Mouse (Mus musculus) CH12.LX (cell line): ENCODE measurements at regions not wholly inside any gene's neighbourhood (a gene's known extent, or its start where the extent isn't known, plus 50 kb on each side); places are given as distances from the start of the nearest gene placed in this dataset.

Experiments
- DNase-seq: peaks from one replicate; pipeline ENCODE4 v3.0.0-alpha.2; 2013; ENCODE audit errors: extremely low read depth
- H3K27ac ChIP-seq: 2 replicates; pipeline ENCODE4 v1.5.1; 2012; ENCODE audit warnings: low read depth, mild to moderate bottlenecking, control low read depth, moderate library complexity; ENCODE audit not compliant: insufficient read depth
- H3K27me3 ChIP-seq: replicated peaks from 2 replicates; pipeline ENCODE3; 2012; ENCODE audit warnings: inconsistent platforms
- H3K36me3 ChIP-seq, 2 experiments: replicated peaks in 1 of 2; 2 replicates each; pipeline versions ENCODE3 to v1.6.1; 2012; ENCODE audit warnings: inconsistent platforms in 1 of 2, low read length in 1 of 2, mild to moderate bottlenecking in 1 of 2, mixed read lengths in 1 of 2, moderate library complexity in 1 of 2; ENCODE audit not compliant: control insufficient read depth in 1 of 2, insufficient read depth in 1 of 2
- H3K4me1 ChIP-seq, 2 experiments: 2 replicates each; pipeline ENCODE4 v1.6.1; 2012; ENCODE audit warnings: inconsistent platforms in 1 of 2, moderate library complexity in 1 of 2; ENCODE audit not compliant: insufficient read depth in 2 of 2, control insufficient read depth in 1 of 2
- H3K4me2 ChIP-seq: 2 replicates; pipeline ENCODE4 v1.6.1; 2012; ENCODE audit warnings: low read depth, mild to moderate bottlenecking, control low read depth; ENCODE audit not compliant: poor library complexity, insufficient read depth, severe bottlenecking
- H3K4me3 ChIP-seq, 3 experiments: fragments of 150-350 bp in 1 of 3; sonication (generic) in 1 of 3; replicated peaks in 1 of 3; 2 replicates each; pipeline versions ENCODE3 to v1.5.1; 2011 to 2012; ENCODE audit warnings: low read depth in 2 of 3, low read length in 2 of 3, mild to moderate bottlenecking in 2 of 3, moderate library complexity in 2 of 3, control low read depth in 1 of 3, improper control_type of control experiment in 1 of 3, inconsistent platforms in 1 of 3, mixed read lengths in 1 of 3; ENCODE audit not compliant: poor library complexity in 1 of 3
- H3K79me2 ChIP-seq: replicated peaks from 2 replicates; pipeline ENCODE4 v1.6.1; 2012; ENCODE audit warnings: mild to moderate bottlenecking, moderate library complexity; ENCODE audit not compliant: control insufficient read depth, poor library complexity, insufficient read depth, severe bottlenecking; ENCODE audit errors: extremely low read depth
- H3K9ac ChIP-seq: 2 replicates; pipeline ENCODE4 v1.6.1; 2012; ENCODE audit warnings: low read depth, mild to moderate bottlenecking, control low read depth, moderate library complexity; ENCODE audit not compliant: insufficient read depth
- H3K9me3 ChIP-seq: replicated peaks from 2 replicates; pipeline ENCODE3; 2012; ENCODE audit warnings: low read length, inconsistent platforms, mixed read lengths
- CTCF ChIP-seq, 2 experiments: IDR thresholded peaks in 1 of 2; conservative IDR thresholded peaks in 1 of 2; 2 replicates each; pipeline ENCODE4 v1.5.1; 2011 to 2012; ENCODE audit warnings: low read depth in 2 of 2, low read length in 2 of 2, improper control_type of control experiment in 1 of 2, inconsistent platforms in 1 of 2, mild to moderate bottlenecking in 1 of 2, moderate library complexity in 1 of 2
- JUND ChIP-seq: conservative IDR thresholded peaks from 2 replicates; pipeline ENCODE4 v1.6.1; 2011; ENCODE audit warnings: low read depth, low read length, improper control_type of control experiment
- MAFK ChIP-seq: IDR thresholded peaks from 2 replicates; pipeline ENCODE4 v1.6.1; 2011; ENCODE audit warnings: low read length, improper control_type of control experiment; ENCODE audit not compliant: insufficient replicate concordance
- MYC ChIP-seq: IDR thresholded peaks from 2 replicates; pipeline ENCODE4 v1.6.1; 2011; ENCODE audit warnings: low read depth, mild to moderate bottlenecking, improper control_type of control experiment, low read length
- RAD21 ChIP-seq: IDR thresholded peaks from 2 replicates; pipeline ENCODE4 v1.6.1; 2011; ENCODE audit warnings: low read depth, mild to moderate bottlenecking, low read length, improper control_type of control experiment, moderate library complexity
- SMC3 ChIP-seq: IDR thresholded peaks from 2 replicates; pipeline ENCODE4 v1.6.1; 2011; ENCODE audit warnings: low read depth, low read length, improper control_type of control experiment
- USF1 ChIP-seq: IDR thresholded peaks from 2 replicates; pipeline ENCODE4 v1.6.1; 2014; ENCODE audit warnings: low read depth, mild to moderate bottlenecking, inconsistent platforms, low read length, improper control_type of control experiment
- ZMIZ1 ChIP-seq: IDR thresholded peaks from 2 replicates; pipeline ENCODE4 v1.6.1; 2012; ENCODE audit warnings: low read depth, mild to moderate bottlenecking, inconsistent platforms, low read length, improper control_type of control experiment
- ZNF384 ChIP-seq: IDR thresholded peaks from 2 replicates; pipeline ENCODE4 v1.6.1; 2012; ENCODE audit warnings: low read depth, low read length, improper control_type of control experiment, inconsistent platforms
- dilution Hi-C: fragments of 300-500 bp; cut with MboI; formaldehyde crosslinking; loops from 2 replicates; pipeline ENCODE4 v1.14.3; 2020; ENCODE audit warnings: low sequenced_read_pairs; ENCODE audit not compliant: extremely low pct_unique_long_range_greater_than_20kb, extremely low pct_ligation_motif_present
- in situ Hi-C: fragments of 300-500 bp; cut with MboI; formaldehyde crosslinking; loops from 3 replicates; pipeline ENCODE4 v1.14.3; 2019; ENCODE audit warnings: low sequenced_read_pairs, low pct_ligation_motif_present, low pct_unique_long_range_greater_than_20kb, mixed read lengths

- H3K36me3 ChIP-seq, result no peaks in the 10 kb centered on the region
- peaks cover 2 to 8% of the 10 kb centered on the region in 2 experiments; a peak in 2 of 4 replicates for H3K4me1 ChIP-seq
- in situ Hi-C loops, result loop anchor here (25.0 kb wide), 2 partner anchors 485 to 710 kb away; no protein-coding TSS in a partner anchor
- H3K4me3 ChIP-seq, result no peak overlapping the region
- H3K79me2 ChIP-seq, result no peaks in the 10 kb centered on the region
- no peak overlapping the region for H3K27ac ChIP-seq
- H3K27me3 ChIP-seq, result no peaks in the 10 kb centered on the region
- H3K9ac ChIP-seq, result no peak overlapping the region
- H3K4me2 ChIP-seq, result no peak overlapping the region
- peak; percentile 17 for TF ChIP-seq RAD21
- TF ChIP-seq CTCF (conservative IDR thresholded peaks at IDR 0.05 in 1 of 2, IDR thresholded peaks at IDR 0.05 in 1 of 2; ENCODE audit: low read depth in 2 of 2, low read length in 2 of 2), result peak in 1 of 2 experiments; percentile 51; a peak in 2 of 4 replicates
- TF ChIP-seq SMC3, result peak; percentile 24; the same call in 1 of the 2 replicates
- TF ChIP-seq ZNF384, result 0 out of 2 replicates have a peak, but pooled peaks have one; percentile 22
- no peak for TF ChIP-seq JUND
- H3K9me3 ChIP-seq, result no peaks in the 10 kb centered on the region
- dilution Hi-C loops, result no loop called here
- DNase-seq, result no peak
These were observed 156.7 kb upstream of the Ccdc54 start for GRCm38 (mm10) chr16:50747698-50748097.

GRCm38 (mm10) chr16:50745723-50746122 is 154.8 kb upstream of the Ccdc54 start:
- no peak overlapping the region for H3K27ac ChIP-seq
- H3K4me1 ChIP-seq, result peaks cover 0 to 4% of the 10 kb centered on the region in 2 experiments; a peak in 1 of 4 replicates
- H3K79me2 ChIP-seq, result no peaks in the 10 kb centered on the region
- H3K27me3 ChIP-seq, result no peaks in the 10 kb centered on the region
- no peak for DNase-seq
- no peaks in the 10 kb centered on the region for H3K36me3 ChIP-seq
- dilution Hi-C loops, result no loop called here
- H3K4me3 ChIP-seq, result no peak overlapping the region
- no peak overlapping the region for H3K4me2 ChIP-seq
- no peak overlapping the region for H3K9ac ChIP-seq
- TF ChIP-seq ZMIZ1, result no peak
- TF ChIP-seq, all 38 proteins: peak for 0
- no peaks in the 10 kb centered on the region for H3K9me3 ChIP-seq
- in situ Hi-C loops, result loop anchor here (25.0 kb wide), 2 partner anchors 483 to 708 kb away; no protein-coding TSS in a partner anchor

- Histone ChIP-seq H3K4me3 (peak overlapping the region; percentile 49 to 60 (median 57)), H3K4me2 (peak overlapping the region; percentile 89), H3K36me3 (no peaks in the 10 kb centered on the region), H3K9ac (peak overlapping the region; percentile 74), H3K27ac (no peak overlapping the region), H3K9me3 (no peaks in the 10 kb centered on the region), H3K27me3 (no peaks in the 10 kb centered on the region), H3K79me2 (no peaks in the 10 kb centered on the region), H3K4me1 (peaks cover 3 to 22% of the 10 kb centered on the region in 2 experiments; a peak in 2 of 4 replicates)
- dilution Hi-C loops, result no loop called here
- in situ Hi-C loops, result loop anchor here (10.0 to 25.0 kb wide), 4 partner anchors 323 to 700 kb away; no protein-coding TSS in a partner anchor
- TF ChIP-seq USF1 (peak; percentile 20; the same call in 1 of the 2 replicates), MYC (no peak), MAFK (peak; percentile 43; the same call in 1 of the 2 replicates)
- DNase-seq, result no peak
These were observed 146.5 kb upstream of the Ccdc54 start for GRCm38 (mm10) chr16:50737396-50737843.
